Mouse (Mus musculus) forebrain, postnatal 0 days (tissue): Measurements from ENCODE around the gene Yae1d1. TPM values are rescaled to one million over a fixed set of nuclear protein-coding genes. Genes with fewer than 3 reads are reported as not detected.
A peak's percentile ranks its signal among the peaks of the same experiment; 100 is the strongest.

ENCODE experiments used
- ATAC-seq: fragments of 200-750 bp; cut with Nextera tagmentation; 2 replicates; pipeline ENCODE4 v1.8.0; 2017; ENCODE audit warnings: mild to moderate bottlenecking, moderate library complexity
- DNase-seq: peaks from one replicate; pipeline ENCODE4 v3.0.0-alpha.2; 2015
- H3K27ac ChIP-seq: fragments of 300-500 bp; sonication (generic); 2 replicates; pipeline ENCODE4 v1.5.1; 2014; ENCODE audit warnings: low read depth, mild to moderate bottlenecking, antibody characterized with exemption, low read length, moderate library complexity, mixed read lengths
- H3K27me3 ChIP-seq: fragments of 300-500 bp; sonication (generic); 2 replicates; pipeline ENCODE4 v1.6.1; 2014; ENCODE audit warnings: mild to moderate bottlenecking, low read length, mixed read lengths; ENCODE audit not compliant: insufficient read depth
- H3K36me3 ChIP-seq: fragments of 300-500 bp; sonication (generic); 2 replicates; pipeline ENCODE4 v1.6.1; 2014; ENCODE audit warnings: mild to moderate bottlenecking, moderate library complexity; ENCODE audit not compliant: insufficient read depth
- H3K4me1 ChIP-seq: fragments of 300-500 bp; sonication (generic); 2 replicates; pipeline ENCODE4 v1.6.1; 2014; ENCODE audit warnings: antibody characterized with exemption; ENCODE audit not compliant: insufficient read depth
- H3K4me2 ChIP-seq: fragments of 300-500 bp; sonication (generic); 2 replicates; pipeline ENCODE4 v1.6.1; 2014; ENCODE audit warnings: low read depth, mild to moderate bottlenecking, moderate library complexity
- H3K4me3 ChIP-seq: fragments of 300-500 bp; sonication (generic); 2 replicates; pipeline ENCODE4 v1.5.1; 2014; ENCODE audit warnings: low read depth, low read length, mixed read lengths
- H3K9ac ChIP-seq: fragments of 300-500 bp; sonication (generic); 2 replicates; pipeline ENCODE4 v1.6.1; 2014; ENCODE audit warnings: mild to moderate bottlenecking
- H3K9me3 ChIP-seq: fragments of 300-500 bp; sonication (generic); 2 replicates; pipeline ENCODE4 v1.6.1; 2016; ENCODE audit warnings: low read length
- CTCF ChIP-seq: sonication (generic); IDR thresholded peaks from 2 replicates; pipeline ENCODE4 v1.5.1; 2016; ENCODE audit warnings: antibody characterized with exemption, control low read depth, low read depth
- WGBS: fragments of 180-500 bp; shearing (Covaris S2); extraction: QIAGEN DNeasy Blood & Tissue Kit; methylation state at CpG from one replicate; pipeline ENCODE4 v1.1.7; 2014; 5-methylcytosine and 5-hydroxymethylcytosine counted together
- polyA plus RNA-seq: library from polyadenylated mRNA; unstranded; fragments of >200 nt; fragmentation: Nextera tagmentation; extraction: Ambion mirVana; gene quantifications from 2 replicates; pipeline ENCODE4 v1.2.1, GENCODE M21; 2015
- total RNA-seq: library from RNA; depleted of rRNA; stranded (reverse); fragments of >200 nt; gene quantifications from 2 replicates; pipeline ENCODE4 v1.2.3, GENCODE M21; 2014

Gene Yae1d1
- total and polyA plus RNA-seq, 2 experiments from 2014 or later, result 33.4 to 68.9 TPM

DNA sequence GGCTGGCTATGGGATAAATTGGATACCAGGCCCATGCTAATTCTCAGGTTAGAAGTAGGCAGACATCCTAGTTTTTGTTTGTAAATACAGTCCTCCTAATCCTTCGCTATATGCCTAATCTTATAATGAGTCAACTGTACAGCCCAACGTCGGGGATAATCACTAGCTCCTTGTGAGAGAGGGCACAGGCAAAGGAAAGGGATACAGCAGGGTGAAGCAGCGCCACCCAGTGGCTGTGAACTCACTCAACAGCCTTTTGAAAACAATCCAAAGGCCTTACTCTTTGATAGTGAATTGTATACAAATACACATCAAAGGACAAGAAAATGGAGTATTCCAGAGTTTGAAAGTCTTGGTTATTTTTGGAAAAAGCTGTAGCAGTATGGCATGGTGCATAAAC is 10.0 kb downstream of the Yae1d1 start:
- H3K4me1 ChIP-seq, result no peaks in the 10 kb centered on the region
- H3K27me3 ChIP-seq, result no peaks in the 10 kb centered on the region
- TF ChIP-seq CTCF, result peak; percentile 78
- no peak overlapping the region for H3K9ac ChIP-seq
- no peak overlapping the region for H3K4me3 ChIP-seq
- ATAC-seq (peak; percentile 56), DNase-seq (peak; percentile 56)
- H3K9me3 ChIP-seq, result no peaks in the 10 kb centered on the region
- 48% methylated on average over 4 of the region's 4 CpGs for WGBS
- no peak overlapping the region for H3K27ac ChIP-seq
- no peak overlapping the region for H3K4me2 ChIP-seq
- H3K36me3 ChIP-seq, result peaks cover 33% of the 10 kb centered on the region

- Histone ChIP-seq H3K4me1 (no peaks in the 10 kb centered on the region), H3K9ac (no peak overlapping the region), H3K4me3 (no peak overlapping the region), H3K36me3 (peaks cover 32% of the 10 kb centered on the region), H3K27ac (no peak overlapping the region), H3K4me2 (no peak overlapping the region), H3K9me3 (no peaks in the 10 kb centered on the region), H3K27me3 (no peaks in the 10 kb centered on the region)
- no peak for DNase-seq
- no peak for TF ChIP-seq CTCF
- no peak for ATAC-seq
- 88% methylated on average over 5 of the region's 5 CpGs for WGBS
Observed at GRCm38 (mm10) chr13:17982634-17983033, 10.5 kb downstream of the Yae1d1 start.

- ATAC-seq (no peak), DNase-seq (no peak)
- 83% methylated on average over 8 of the region's 8 CpGs for WGBS
- H3K4me1 ChIP-seq, result no peaks in the 10 kb centered on the region
- no peak overlapping the region for H3K27ac ChIP-seq
- H3K36me3 ChIP-seq, result no peaks in the 10 kb centered on the region
- no peak for TF ChIP-seq CTCF
- H3K4me3 ChIP-seq, result no peak overlapping the region
- no peaks in the 10 kb centered on the region for H3K27me3 ChIP-seq
- no peaks in the 10 kb centered on the region for H3K9me3 ChIP-seq
- no peak overlapping the region for H3K4me2 ChIP-seq
- no peak overlapping the region for H3K9ac ChIP-seq
Observed at GRCm38 (mm10) chr13:17976854-17977739, 16.1 kb downstream of the Yae1d1 start.

GRCm38 (mm10) chr13:17975891-17976290 is 17.3 kb downstream of the Yae1d1 start:
- H3K36me3 ChIP-seq, result no peaks in the 10 kb centered on the region
- no peaks in the 10 kb centered on the region for H3K9me3 ChIP-seq
- no peak for ATAC-seq
- DNase-seq, result no peak
- H3K4me3 ChIP-seq, result no peak overlapping the region
- H3K4me1 ChIP-seq, result no peaks in the 10 kb centered on the region
- no peak overlapping the region for H3K9ac ChIP-seq
- TF ChIP-seq CTCF, result no peak
- 54% methylated on average over 2 of the region's 2 CpGs for WGBS
- no peak overlapping the region for H3K27ac ChIP-seq
- no peaks in the 10 kb centered on the region for H3K27me3 ChIP-seq
- no peak overlapping the region for H3K4me2 ChIP-seq

GRCm38 (mm10) chr13:17975457-17975856 is 17.7 kb downstream of the Yae1d1 start:
- DNase-seq (no peak), ATAC-seq (no peak)
- Histone ChIP-seq H3K9ac (no peak overlapping the region), H3K36me3 (no peaks in the 10 kb centered on the region), H3K4me3 (no peak overlapping the region), H3K27me3 (no peaks in the 10 kb centered on the region), H3K4me1 (no peaks in the 10 kb centered on the region), H3K9me3 (no peaks in the 10 kb centered on the region), H3K27ac (no peak overlapping the region), H3K4me2 (no peak overlapping the region)
- no peak for TF ChIP-seq CTCF
- WGBS, result 94% methylated on average over 1 of the region's 1 CpGs

DNA sequence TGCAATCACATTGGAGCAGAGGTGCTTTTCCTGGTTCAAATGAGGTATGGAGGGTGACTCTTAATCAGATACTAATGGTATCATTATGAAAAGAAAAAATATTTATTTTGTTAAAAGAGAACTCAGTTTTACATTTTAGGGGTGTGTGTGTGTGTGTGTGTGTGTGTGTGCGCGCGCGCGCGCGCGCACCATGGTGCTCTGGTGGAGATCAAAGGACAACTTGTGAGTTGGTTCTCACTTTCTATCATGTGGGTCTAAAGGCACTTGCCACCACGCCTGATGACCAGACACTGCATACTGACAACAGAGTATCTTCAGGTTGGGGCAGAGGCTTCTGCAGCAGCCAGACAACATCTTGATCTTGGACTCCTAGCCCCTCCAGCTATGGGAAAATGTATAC is 18.4 kb downstream of the Yae1d1 start:
- Histone ChIP-seq H3K4me1 (no peaks in the 10 kb centered on the region), H3K36me3 (no peaks in the 10 kb centered on the region), H3K27ac (no peak overlapping the region), H3K4me2 (no peak overlapping the region), H3K9ac (no peak overlapping the region), H3K4me3 (no peak overlapping the region), H3K27me3 (no peaks in the 10 kb centered on the region), H3K9me3 (no peaks in the 10 kb centered on the region)
- no peak for TF ChIP-seq CTCF
- DNase-seq, result no peak
- no peak for ATAC-seq
- 96% methylated on average over 9 of the region's 9 CpGs for WGBS

- no peak for ATAC-seq
- no peak for TF ChIP-seq CTCF
Observed at GRCm38 (mm10) chr13:17960613-17961012, 32.5 kb downstream of the Yae1d1 start.

More at GRCm38 (mm10) chr13:17960613-17961012, 32.5 kb downstream of the Yae1d1 start:
- WGBS, result 83% methylated on average over 7 of the region's 7 CpGs
- no peaks in the 10 kb centered on the region for H3K4me1 ChIP-seq
- H3K27ac ChIP-seq, result no peak overlapping the region
- no peak overlapping the region for H3K4me3 ChIP-seq
- H3K36me3 ChIP-seq, result no peaks in the 10 kb centered on the region
- H3K27me3 ChIP-seq, result no peaks in the 10 kb centered on the region
- no peak overlapping the region for H3K4me2 ChIP-seq
- no peaks in the 10 kb centered on the region for H3K9me3 ChIP-seq
- no peak for DNase-seq
- no peak overlapping the region for H3K9ac ChIP-seq
